23 mouse cellular contexts compared by ENCODE assay signal in genomic region chr16:92686978-92687377, GRCm38 (mm10).
DNase-seq lines count a peak whose midpoint lies in the region; ATAC-seq and TF ChIP-seq lines count a peak whose summit lies in the region.
"Had no signal": no experiment of that assay in that cellular context is flagged by ENCODE, and none has a peak within 500 bp of the region (broad histone marks: within the 10 kb centered on the region; RNA-seq: fewer than 3 reads in every experiment).

No protein-coding gene starts in this region.

- H3K4me2 ChIP-seq in stomach, postnatal 0 days (replicated peaks; ENCODE audit: low read depth), result no peak overlapping the region
- no peak overlapping the region for H3K4me2 ChIP-seq in liver, postnatal 0 days (ENCODE audit: low read depth, low read length)
- H3K4me2 ChIP-seq: embryonic facial prominence, embryonic 12.5 days; forebrain, embryonic 12.5 days; heart, embryonic 15.5 days had no signal

- no peaks in the 10 kb centered on the region for H3K27me3 ChIP-seq in stomach, postnatal 0 days (ENCODE audit: control insufficient read depth, insufficient read depth, low read length)
- 0 out of 2 replicates have a peak, but pooled peaks cover 4% of the 10 kb centered on the region for H3K27me3 ChIP-seq in liver, postnatal 0 days (ENCODE audit: insufficient read depth, low read length)

- peak overlapping the region; percentile 75 for H3K27ac ChIP-seq in stomach, postnatal 0 days (replicated peaks)
- H3K27ac ChIP-seq in liver, postnatal 0 days (ENCODE audit: low read depth), result no peak overlapping the region
- H3K27ac ChIP-seq: embryonic facial prominence, embryonic 12.5 days; forebrain, embryonic 12.5 days; heart, embryonic 10.5 days; heart, embryonic 15.5 days; hindbrain, embryonic 10.5 days had no signal

- H3K9me3 ChIP-seq in stomach, postnatal 0 days (ENCODE audit: control insufficient read depth, low read length), result no peaks in the 10 kb centered on the region
- no peaks in the 10 kb centered on the region for H3K9me3 ChIP-seq in liver, postnatal 0 days (ENCODE audit: low read length)
- H3K9me3 ChIP-seq: embryonic facial prominence, embryonic 12.5 days; forebrain, embryonic 12.5 days; G1E; heart, embryonic 10.5 days; heart, embryonic 15.5 days; hindbrain, embryonic 10.5 days had no signal

- TF ChIP-seq EP300 in stomach, postnatal 0 days (optimal IDR thresholded peaks at IDR 0.05), result no peak
- TF ChIP-seq EP300 in liver, postnatal 0 days (IDR thresholded peaks at IDR 0.05; ENCODE audit: low read depth), result no peak

- H3K36me3 ChIP-seq in stomach, postnatal 0 days (ENCODE audit: control insufficient read depth, insufficient read depth, low read length), result no peaks in the 10 kb centered on the region
- H3K36me3 ChIP-seq in liver, postnatal 0 days (replicated peaks; ENCODE audit: insufficient read depth, low read length), result peaks cover 19% of the 10 kb centered on the region; the same call in 1 of the 2 replicates
- H3K36me3 ChIP-seq: forebrain, embryonic 12.5 days; heart, embryonic 10.5 days; heart, embryonic 15.5 days; hindbrain, embryonic 10.5 days had no signal

- peak; percentile 49 for DNase-seq in urinary bladder, postnatal 14 days (ENCODE audit: low spot score)
- DNase-seq in urinary bladder, adult 2 months (ENCODE audit: low spot score), result no peak
- DNase-seq in lung, postnatal 10 days, result peak; percentile 57
- DNase-seq in lung, postnatal 4 days, result peak; percentile 41 to 64
- peak; percentile 85 for DNase-seq in stomach, postnatal 0 days (ENCODE audit: low spot score)
- no peak for DNase-seq in thymus, postnatal 36 days
- DNase-seq in liver, postnatal 0 days, result no peak
- DNase-seq in right cerebral cortex, postnatal 25 days, result no peak
- DNase-seq: adrenal gland, postnatal 10 days; B cell, adult 2 months; cerebellum, adult 11-12 months; cerebellum, adult 9-10 months; cerebellum, postnatal 25 days; gastrocnemius, postnatal 10 days; heart, adult 18-20 months had no signal

- H3K4me1 ChIP-seq in stomach, postnatal 0 days (replicated peaks; ENCODE audit: control insufficient read depth, insufficient read depth), result 0 out of 2 replicates have a peak, but pooled peaks cover 4% of the 10 kb centered on the region
- H3K4me1 ChIP-seq in liver, postnatal 0 days (ENCODE audit: insufficient read depth), result no peaks in the 10 kb centered on the region
- H3K4me1 ChIP-seq: forebrain, embryonic 12.5 days; heart, embryonic 15.5 days had no signal

- TF ChIP-seq CTCF in stomach, postnatal 0 days (IDR thresholded peaks at IDR 0.05; ENCODE audit: low read depth), result no peak
- TF ChIP-seq CTCF in liver, postnatal 0 days (IDR thresholded peaks at IDR 0.05; ENCODE audit: low read depth), result no peak

- 64% methylated on average over 10 of the region's 10 CpGs for WGBS in stomach, postnatal 0 days
- 82% methylated on average over 10 of the region's 10 CpGs for WGBS in liver, postnatal 0 days (ENCODE audit: insufficient replicate concordance)

- ATAC-seq in stomach, postnatal 0 days (ENCODE audit: low FRiP score, low TSS enrichment), result peak; percentile 92
- ATAC-seq in liver, postnatal 0 days, result no peak
- ATAC-seq: CD4-positive, CD25-positive, alpha-beta regulatory T cell, adult 4 months; forebrain, embryonic 16.5 days had no signal

- no peak overlapping the region for H3K9ac ChIP-seq in stomach, postnatal 0 days (ENCODE audit: low read length)
- no peak overlapping the region for H3K9ac ChIP-seq in liver, postnatal 0 days (replicated peaks)
- H3K9ac ChIP-seq: embryonic facial prominence, embryonic 12.5 days; forebrain, embryonic 12.5 days; heart, embryonic 15.5 days had no signal

- no peak overlapping the region for H3K4me3 ChIP-seq in stomach, postnatal 0 days (ENCODE audit: low read depth, low read length)
- H3K4me3 ChIP-seq in liver, postnatal 0 days (ENCODE audit: low read depth, low read length), result no peak overlapping the region
- H3K4me3 ChIP-seq: embryonic facial prominence, embryonic 12.5 days; forebrain, embryonic 12.5 days; heart, embryonic 10.5 days; heart, embryonic 15.5 days; hindbrain, embryonic 10.5 days had no signal

Comparison
In these comparisons a context has a peak if more than half of its experiments do, and no peak if none do; other contexts are left out.
1. DNase-seq: peak in urinary bladder, postnatal 14 days (single experiment), lung, postnatal 10 days (single experiment), lung, postnatal 4 days (2 of 2) and stomach, postnatal 0 days (single experiment); none in urinary bladder, adult 2 months (single experiment), thymus, postnatal 36 days (0 of 2), liver, postnatal 0 days (single experiment) and right cerebral cortex, postnatal 25 days (single experiment).